Mouse (Mus musculus): ENCODE measurements around the gene Smc4.

DNA sequence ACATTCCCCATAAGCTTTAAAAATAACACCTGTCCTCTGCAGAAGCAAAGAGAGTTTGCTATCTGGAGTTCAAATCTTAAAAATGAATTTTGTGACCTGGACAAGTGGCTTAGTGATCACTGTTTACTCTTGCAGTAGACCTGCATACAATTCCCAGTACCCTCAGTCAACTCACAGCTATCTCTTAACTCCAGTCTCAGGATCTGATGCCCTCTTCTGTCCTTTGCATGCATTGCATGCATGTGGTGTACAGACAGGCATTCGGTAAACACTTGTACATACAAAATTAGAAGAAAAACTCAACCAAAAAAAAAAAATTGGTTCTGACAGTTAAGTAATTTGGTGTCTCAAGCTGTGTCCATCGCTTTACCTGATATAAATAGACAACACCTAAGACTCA is 15.7 kb downstream of the Smc4 start:
- no peak for TF ChIP-seq CTCF (IDR thresholded peaks at IDR 0.05; ENCODE audit: control insufficient read depth, insufficient read depth, insufficient replicate concordance, low read depth, low read length)
- TF ChIP-seq POLR2A (IDR thresholded peaks at IDR 0.05; ENCODE audit: control insufficient read depth, low read depth, low read length) = no peak

Data from testis, adult 2 months (tissue).